Mouse (Mus musculus): ENCODE measurements around the gene Susd6.

- no peak for TF ChIP-seq CTCF (IDR thresholded peaks at IDR 0.05; ENCODE audit: insufficient read depth, low read depth, low read length)
- no peak for TF ChIP-seq POLR2A (IDR thresholded peaks at IDR 0.05; ENCODE audit: insufficient read depth, low read depth, low read length)
Measured at GRCm38 (mm10) chr12:80783889-80784288, 6.4 kb upstream of the Susd6 start.

Data from olfactory bulb, adult 2 months (tissue).